Mouse (Mus musculus) stomach, embryonic 14.5 days (tissue): ENCODE measurements at regions not wholly inside any gene's neighbourhood (a gene's known extent, or its start where the extent isn't known, plus 50 kb on each side); places are given as distances from the start of the nearest gene placed in this dataset.

Experiments used
- ATAC-seq: fragments of 200-750 bp; cut with Nextera tagmentation; 2 replicates; pipeline ENCODE4 v1.8.0; 2017; ENCODE audit warnings: low read depth, moderate TSS enrichment; ENCODE audit not compliant: insufficient number of reproducible peaks, insufficient read depth, low FRiP score
- H3K27ac ChIP-seq: fragments of 300-500 bp; sonication (generic); 2 replicates; pipeline ENCODE4 v1.5.1; 2014; ENCODE audit warnings: mild to moderate bottlenecking, low read length, moderate library complexity, mixed read lengths
- H3K27me3 ChIP-seq: fragments of 300-500 bp; sonication (generic); 2 replicates; pipeline ENCODE4 v1.6.1; 2014; ENCODE audit warnings: low read length, control low read depth, mixed read lengths; ENCODE audit not compliant: control insufficient read depth, insufficient read depth
- H3K36me3 ChIP-seq: fragments of 300-500 bp; sonication (generic); 2 replicates; pipeline ENCODE4 v1.6.1; 2014; ENCODE audit warnings: mild to moderate bottlenecking, control low read depth, low read length, moderate library complexity, mixed read lengths; ENCODE audit not compliant: control insufficient read depth, insufficient read depth
- H3K4me1 ChIP-seq: fragments of 300-500 bp; sonication (generic); 2 replicates; pipeline ENCODE4 v1.6.1; 2014; ENCODE audit warnings: low read length, control low read depth, mixed read lengths; ENCODE audit not compliant: control insufficient read depth, insufficient read depth
- H3K4me2 ChIP-seq: fragments of 300-500 bp; sonication (generic); replicated peaks from 2 replicates; pipeline ENCODE4 v1.6.1; 2014; ENCODE audit warnings: low read depth, low read length, control low read depth
- H3K4me3 ChIP-seq: fragments of 300-500 bp; sonication (generic); 2 replicates; pipeline ENCODE4 v1.5.1; 2014; ENCODE audit warnings: low read depth, low read length, control low read depth
- H3K9ac ChIP-seq: fragments of 300-500 bp; sonication (generic); replicated peaks from 2 replicates; pipeline ENCODE4 v1.6.1; 2014; ENCODE audit warnings: low read depth, mild to moderate bottlenecking, control low read depth, low read length, moderate library complexity, mixed read lengths
- H3K9me3 ChIP-seq: fragments of 300-500 bp; sonication (generic); 2 replicates; pipeline ENCODE4 v1.6.1; 2016; ENCODE audit warnings: low read depth, low read length, control low read depth; ENCODE audit not compliant: control insufficient read depth
- WGBS: fragments of 180-500 bp; shearing (Covaris S2); extraction: QIAGEN DNeasy Blood & Tissue Kit; methylation state at CpG from one replicate; pipeline ENCODE4 v1.1.7; 2014; 5-methylcytosine and 5-hydroxymethylcytosine counted together

GRCm38 (mm10) chr2:117980856-117981255 lies 130.8 kb upstream of the Thbs1 start:
- 91% methylated on average over 2 of the region's 2 CpGs for WGBS
- no peak overlapping the region for H3K9ac ChIP-seq

GRCm38 (mm10) chr2:117984569-117984968 lies 127.1 kb upstream of the Thbs1 start:
- Histone ChIP-seq H3K27ac (no peak overlapping the region), H3K4me2 (no peak overlapping the region), H3K4me3 (no peak overlapping the region), H3K4me1 (no peaks in the 10 kb centered on the region), H3K9me3 (no peaks in the 10 kb centered on the region), H3K27me3 (no peaks in the 10 kb centered on the region), H3K36me3 (no peaks in the 10 kb centered on the region), H3K9ac (no peak overlapping the region)
- ATAC-seq = no peak
- WGBS = 91% methylated on average over 5 of the region's 5 CpGs

More at GRCm38 (mm10) chr2:117980856-117981255, 130.8 kb upstream of the Thbs1 start:
- Histone ChIP-seq H3K4me3 (no peak overlapping the region), H3K27ac (no peak overlapping the region), H3K36me3 (no peaks in the 10 kb centered on the region), H3K4me2 (no peak overlapping the region), H3K9me3 (no peaks in the 10 kb centered on the region), H3K4me1 (no peaks in the 10 kb centered on the region), H3K27me3 (no peaks in the 10 kb centered on the region)
- ATAC-seq = no peak

GRCm38 (mm10) chr2:117987426-117988215 lies 124.1 kb upstream of the Thbs1 start:
- H3K36me3 ChIP-seq = no peaks in the 10 kb centered on the region
- H3K27ac ChIP-seq = no peak overlapping the region
- no peak overlapping the region for H3K4me2 ChIP-seq
- no peak overlapping the region for H3K4me3 ChIP-seq
- H3K9ac ChIP-seq = no peak overlapping the region
- no peaks in the 10 kb centered on the region for H3K27me3 ChIP-seq
- no peak for ATAC-seq
- no peaks in the 10 kb centered on the region for H3K9me3 ChIP-seq
- WGBS = 63% methylated on average over 10 of the region's 10 CpGs
- no peaks in the 10 kb centered on the region for H3K4me1 ChIP-seq

DNA sequence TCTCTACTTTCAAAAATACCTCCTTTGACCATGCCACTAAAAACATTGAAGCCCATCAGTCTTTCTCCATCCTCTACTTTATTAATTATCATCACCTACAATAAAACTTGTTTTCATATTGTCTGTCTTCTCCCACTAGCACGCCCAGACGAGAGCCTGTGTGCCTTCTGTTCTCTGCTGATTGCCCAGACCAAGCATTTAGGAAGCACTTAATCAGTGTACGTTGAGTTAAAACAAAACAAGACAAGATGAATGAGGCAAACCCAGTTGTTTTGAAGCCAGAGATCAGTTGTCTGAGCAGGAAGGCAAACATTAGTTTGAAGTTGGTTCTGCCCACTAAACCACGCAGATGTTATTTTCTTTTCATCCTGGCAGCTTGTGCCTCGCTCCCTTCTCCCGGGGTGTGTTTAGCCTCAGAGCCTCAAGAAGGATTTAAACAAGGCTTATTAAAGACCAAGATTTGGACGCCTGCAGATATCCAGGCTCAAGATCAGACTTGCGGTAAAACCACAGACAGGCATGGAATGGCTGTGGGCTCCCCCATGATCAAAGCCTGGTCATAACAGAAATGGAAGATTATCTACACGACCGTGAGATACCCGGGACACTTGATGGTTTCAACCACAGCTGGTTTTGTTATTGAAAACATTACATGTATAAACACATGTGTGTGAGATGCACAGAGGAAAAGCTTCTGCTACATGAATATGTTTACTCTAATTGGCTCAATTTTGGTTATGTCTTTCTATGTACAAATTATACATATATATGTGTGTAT lies 123.1 kb upstream of the Thbs1 start:
- Histone ChIP-seq H3K4me3 (no peak overlapping the region), H3K9ac (no peak overlapping the region), H3K4me1 (no peaks in the 10 kb centered on the region), H3K9me3 (no peaks in the 10 kb centered on the region), H3K36me3 (no peaks in the 10 kb centered on the region), H3K4me2 (no peak overlapping the region), H3K27ac (peak overlapping the region; percentile 53; the same call in 1 of the 2 replicates), H3K27me3 (no peaks in the 10 kb centered on the region)
- 25% methylated on average over 11 of the region's 11 CpGs for WGBS
- ATAC-seq = no peak

- Histone ChIP-seq H3K4me1 (no peaks in the 10 kb centered on the region), H3K27ac (no peak overlapping the region), H3K27me3 (no peaks in the 10 kb centered on the region), H3K9me3 (no peaks in the 10 kb centered on the region), H3K4me2 (no peak overlapping the region), H3K36me3 (no peaks in the 10 kb centered on the region), H3K9ac (no peak overlapping the region), H3K4me3 (no peak overlapping the region)
- 65% methylated on average over 8 of the region's 8 CpGs for WGBS
- no peak for ATAC-seq
Measured at GRCm38 (mm10) chr2:117989215-117989614, 122.5 kb upstream of the Thbs1 start.

DNA sequence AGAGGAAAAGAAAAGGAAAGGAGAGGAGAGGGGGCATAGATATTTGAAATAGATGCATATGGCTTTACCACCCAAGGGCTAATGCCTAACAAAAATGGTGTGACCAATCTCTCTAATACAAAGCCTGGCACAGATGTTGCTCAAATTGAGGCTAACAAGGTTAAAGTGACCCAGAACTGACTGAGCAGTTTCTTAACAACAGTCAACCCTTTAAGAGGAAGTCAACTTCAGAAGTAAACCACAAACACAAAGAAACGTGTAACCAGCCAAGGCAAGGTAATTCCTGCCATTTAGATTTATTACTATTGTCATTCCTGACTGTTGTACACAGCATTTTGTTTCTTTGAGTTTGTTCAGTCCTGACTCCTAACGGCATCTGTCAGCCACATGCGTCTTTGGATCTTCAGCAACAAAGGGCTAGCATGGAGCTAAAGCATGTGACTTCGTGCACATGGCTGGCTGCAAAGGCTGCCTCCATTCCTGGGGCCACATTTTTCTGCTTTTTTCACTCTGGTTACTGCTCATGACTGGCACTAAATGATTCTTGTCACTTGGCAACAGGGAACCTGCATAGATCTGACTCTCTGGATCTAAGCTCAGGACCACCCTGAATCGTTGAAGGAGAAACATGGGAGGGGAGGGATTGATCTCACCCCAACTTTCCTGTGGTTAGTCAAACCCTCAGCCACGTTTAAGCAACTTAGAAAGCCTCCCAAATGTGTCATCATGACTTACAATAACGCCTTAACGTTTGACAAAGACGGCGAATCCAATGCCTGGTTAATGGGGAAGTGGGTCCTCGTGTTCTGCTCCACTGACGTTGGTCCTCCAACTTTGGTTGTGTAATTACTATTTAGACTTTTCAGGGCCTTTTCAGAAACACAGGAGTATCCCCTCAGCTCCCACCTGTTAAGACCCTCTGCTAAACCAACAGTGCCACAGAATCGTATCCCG lies 115.3 kb upstream of the Thbs1 start:
- Histone ChIP-seq H3K27ac (no peak overlapping the region), H3K9ac (no peak overlapping the region), H3K27me3 (no peaks in the 10 kb centered on the region), H3K36me3 (no peaks in the 10 kb centered on the region), H3K9me3 (no peaks in the 10 kb centered on the region), H3K4me2 (no peak overlapping the region), H3K4me1 (no peaks in the 10 kb centered on the region), H3K4me3 (no peak overlapping the region)
- WGBS = 79% methylated on average over 14 of the region's 14 CpGs
- ATAC-seq = no peak

- Histone ChIP-seq H3K4me2 (no peak overlapping the region), H3K36me3 (no peaks in the 10 kb centered on the region), H3K27ac (no peak overlapping the region), H3K9me3 (no peaks in the 10 kb centered on the region), H3K9ac (no peak overlapping the region), H3K4me1 (no peaks in the 10 kb centered on the region), H3K27me3 (no peaks in the 10 kb centered on the region), H3K4me3 (no peak overlapping the region)
- no peak for ATAC-seq
- 27% methylated on average over 6 of the region's 6 CpGs for WGBS
Measured at GRCm38 (mm10) chr2:117999641-118000040, 112.0 kb upstream of the Thbs1 start.

DNA sequence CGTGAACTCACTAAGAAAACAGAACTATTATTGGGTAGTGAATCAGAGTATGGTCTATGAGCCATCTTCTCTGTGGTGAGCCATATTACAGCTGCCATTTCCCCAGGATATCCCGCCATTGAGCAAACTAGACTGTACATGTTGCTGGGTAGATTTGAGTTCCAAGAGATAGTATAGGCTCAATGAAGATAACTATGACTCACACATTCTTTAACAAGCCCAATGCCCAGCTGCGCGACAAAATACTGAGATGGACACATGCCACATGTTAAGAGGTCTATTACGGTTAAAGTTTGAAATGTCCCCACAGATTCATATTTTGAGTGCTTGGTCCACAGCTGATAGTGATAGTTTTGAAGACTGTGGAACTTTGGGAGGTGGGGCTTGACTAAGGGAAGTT lies 107.5 kb upstream of the Thbs1 start:
- Histone ChIP-seq H3K9ac (no peak overlapping the region), H3K36me3 (no peaks in the 10 kb centered on the region), H3K4me3 (no peak overlapping the region), H3K4me1 (peaks cover 11% of the 10 kb centered on the region), H3K27ac (no peak overlapping the region), H3K4me2 (no peak overlapping the region), H3K9me3 (no peaks in the 10 kb centered on the region), H3K27me3 (no peaks in the 10 kb centered on the region)
- 90% methylated on average over 5 of the region's 5 CpGs for WGBS
- ATAC-seq = no peak
